Mouse (Mus musculus) G1E (cell line): ENCODE measurements around the gene Wfdc5.

ENCODE experiments used
- CTCF ChIP-seq: IDR thresholded peaks from 2 replicates; pipeline ENCODE4 v1.5.1; 2012; ENCODE audit warnings: low read depth, low read length, inconsistent platforms, mixed read lengths
- POLR2AphosphoS5 ChIP-seq: IDR thresholded peaks from 2 replicates; pipeline ENCODE4 v1.6.1; 2012; ENCODE audit warnings: low read depth, low read length, inconsistent platforms; ENCODE audit not compliant: insufficient replicate concordance

DNA sequence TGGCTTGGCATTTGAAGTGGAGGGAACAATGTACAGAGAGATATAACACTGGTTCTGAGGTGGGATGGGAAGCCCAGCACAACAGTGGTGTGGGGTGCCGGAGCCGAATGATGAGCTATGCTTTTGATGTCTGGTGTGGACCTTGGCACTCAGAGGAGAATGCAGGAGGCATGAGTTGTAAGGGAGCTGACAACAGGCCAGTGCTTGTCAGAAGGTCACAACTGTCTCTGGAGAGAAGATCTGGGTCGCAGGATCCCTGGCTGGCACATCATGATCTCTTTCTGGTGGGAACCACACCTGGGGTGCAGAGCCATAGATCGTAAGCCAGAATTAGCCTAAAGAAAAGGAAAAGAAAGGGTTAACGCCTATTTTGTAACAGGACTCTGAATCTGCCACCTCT lies 4.7 kb downstream of the Wfdc5 start:
- TF ChIP-seq POLR2AphosphoS5 = no peak
- no peak for TF ChIP-seq CTCF
